Mouse (Mus musculus) lung, postnatal 0 days (tissue): Measurements from ENCODE around the gene 5830473C10Rik.

Experiments used
- CTCF ChIP-seq: IDR thresholded peaks from 2 replicates; pipeline ENCODE4 v1.5.1; 2016; ENCODE audit warnings: antibody characterized with exemption, mild to moderate bottlenecking
- EP300 ChIP-seq: IDR thresholded peaks from 2 replicates; pipeline ENCODE4 v1.6.1; 2016; ENCODE audit warnings: antibody characterized with exemption, mild to moderate bottlenecking, control low read depth

- TF ChIP-seq CTCF (no peak), EP300 (no peak)
Measured at GRCm38 (mm10) chr5:90562880-90563279, 2.0 kb downstream of the 5830473C10Rik start.
